19 mouse cellular contexts compared by ENCODE assay signal in genomic region chr12:51755938-51756598, GRCm38 (mm10).
DNase-seq lines count a peak whose midpoint lies in the region; ATAC-seq and TF ChIP-seq lines count a peak whose summit lies in the region.
"Had no signal": no experiment of that assay in that cellular context is flagged by ENCODE, and none has a peak within 500 bp of the region (broad histone marks: within the 10 kb centered on the region; RNA-seq: fewer than 3 reads in every experiment).

No protein-coding gene starts in this region.

- H3K9ac ChIP-seq in liver, adult 2 months (ENCODE audit: low read depth, low read length) = no peak overlapping the region
- no peak overlapping the region for H3K9ac ChIP-seq in liver, embryonic 11.5 days (ENCODE audit: low read depth, low read length)
- no peak overlapping the region for H3K9ac ChIP-seq in intestine, postnatal 0 days (ENCODE audit: low read depth, low read length)
- no peak overlapping the region for H3K9ac ChIP-seq in stomach, postnatal 0 days (ENCODE audit: low read length)
- H3K9ac ChIP-seq in midbrain, embryonic 13.5 days (replicated peaks) = no peak overlapping the region
- H3K9ac ChIP-seq: embryonic facial prominence, embryonic 13.5 days; forebrain, embryonic 12.5 days; heart, embryonic 13.5 days; hindbrain, embryonic 15.5 days had no signal

- H3K4me3 ChIP-seq in liver, adult 2 months (ENCODE audit: insufficient read depth, low read depth, low read length) = no peak overlapping the region
- no peak overlapping the region for H3K4me3 ChIP-seq in liver, embryonic 11.5 days (ENCODE audit: low read depth, low read length)
- H3K4me3 ChIP-seq in intestine, postnatal 0 days (ENCODE audit: low read depth, low read length) = no peak overlapping the region
- no peak overlapping the region for H3K4me3 ChIP-seq in stomach, postnatal 0 days (ENCODE audit: low read depth, low read length)
- H3K4me3 ChIP-seq in midbrain, embryonic 13.5 days (replicated peaks) = no peak overlapping the region
- H3K4me3 ChIP-seq: embryonic facial prominence, embryonic 13.5 days; forebrain, embryonic 12.5 days; heart, embryonic 13.5 days; hindbrain, embryonic 15.5 days had no signal

- no peak for TF ChIP-seq POLR2A in liver, adult 2 months (IDR thresholded peaks at IDR 0.05; ENCODE audit: extremely low read depth, insufficient read depth, low read length)

- ATAC-seq in liver, embryonic 11.5 days (replicated peaks; ENCODE audit: low FRiP score) = no peak
- peak; percentile 80 for ATAC-seq in intestine, postnatal 0 days
- peak; percentile 75 for ATAC-seq in stomach, postnatal 0 days (ENCODE audit: low FRiP score, low TSS enrichment)
- no peak for ATAC-seq in midbrain, embryonic 13.5 days
- ATAC-seq: forebrain, embryonic 16.5 days had no signal

- no peak overlapping the region for H3K4me2 ChIP-seq in liver, embryonic 11.5 days
- peak overlapping the region; percentile 32 for H3K4me2 ChIP-seq in intestine, postnatal 0 days (replicated peaks; ENCODE audit: low read depth)
- H3K4me2 ChIP-seq in stomach, postnatal 0 days (replicated peaks; ENCODE audit: low read depth) = no peak overlapping the region
- no peak overlapping the region for H3K4me2 ChIP-seq in midbrain, embryonic 13.5 days (replicated peaks)
- H3K4me2 ChIP-seq: embryonic facial prominence, embryonic 13.5 days; forebrain, embryonic 12.5 days; heart, embryonic 13.5 days; hindbrain, embryonic 15.5 days had no signal

- H3K4me1 ChIP-seq in liver, adult 2 months (ENCODE audit: control insufficient read depth, insufficient read depth, low read length) = peaks cover 8% of the 10 kb centered on the region; the same call in 1 of the 2 replicates
- no peaks in the 10 kb centered on the region for H3K4me1 ChIP-seq in liver, embryonic 11.5 days (replicated peaks; ENCODE audit: control insufficient read depth, insufficient read depth, low read length)
- 0 out of 2 replicates have a peak, but pooled peaks cover 3% of the 10 kb centered on the region for H3K4me1 ChIP-seq in intestine, postnatal 0 days (replicated peaks; ENCODE audit: control insufficient read depth, insufficient read depth, low read length)
- no peaks in the 10 kb centered on the region for H3K4me1 ChIP-seq in stomach, postnatal 0 days (replicated peaks; ENCODE audit: control insufficient read depth, insufficient read depth)
- no peaks in the 10 kb centered on the region for H3K4me1 ChIP-seq in midbrain, embryonic 13.5 days (replicated peaks)
- H3K4me1 ChIP-seq: embryonic facial prominence, embryonic 13.5 days; forebrain, embryonic 12.5 days; heart, embryonic 13.5 days; hindbrain, embryonic 15.5 days had no signal

- H3K9me3 ChIP-seq in liver, embryonic 11.5 days (ENCODE audit: control insufficient read depth, low read length) = no peaks in the 10 kb centered on the region
- no peaks in the 10 kb centered on the region for H3K9me3 ChIP-seq in intestine, postnatal 0 days (ENCODE audit: control insufficient read depth)
- no peaks in the 10 kb centered on the region for H3K9me3 ChIP-seq in stomach, postnatal 0 days (ENCODE audit: control insufficient read depth, low read length)
- no peaks in the 10 kb centered on the region for H3K9me3 ChIP-seq in midbrain, embryonic 13.5 days
- H3K9me3 ChIP-seq: embryonic facial prominence, embryonic 13.5 days; forebrain, embryonic 12.5 days; heart, embryonic 13.5 days; hindbrain, embryonic 15.5 days had no signal

- TF ChIP-seq CTCF in liver, adult 2 months (IDR thresholded peaks at IDR 0.05; ENCODE audit: low read depth, low read length) = no peak
- TF ChIP-seq CTCF in intestine, postnatal 0 days (IDR thresholded peaks at IDR 0.05; ENCODE audit: low read depth) = no peak
- no peak for TF ChIP-seq CTCF in stomach, postnatal 0 days (IDR thresholded peaks at IDR 0.05; ENCODE audit: low read depth)

- TF ChIP-seq EP300 in stomach, postnatal 0 days (optimal IDR thresholded peaks at IDR 0.05) = no peak

- H3K79me2 ChIP-seq in liver, adult 2 months (ENCODE audit: control insufficient read depth, insufficient read depth, low read length) = no peaks in the 10 kb centered on the region

- no peaks in the 10 kb centered on the region for H3K27me3 ChIP-seq in liver, adult 2 months (ENCODE audit: control insufficient read depth, insufficient read depth, low read length)
- no peaks in the 10 kb centered on the region for H3K27me3 ChIP-seq in liver, embryonic 11.5 days (replicated peaks; ENCODE audit: control insufficient read depth, insufficient read depth, low read length)
- H3K27me3 ChIP-seq in intestine, postnatal 0 days (replicated peaks; ENCODE audit: control insufficient read depth, insufficient read depth, low read length) = no peaks in the 10 kb centered on the region
- H3K27me3 ChIP-seq in stomach, postnatal 0 days (ENCODE audit: control insufficient read depth, insufficient read depth, low read length) = no peaks in the 10 kb centered on the region
- H3K27me3 ChIP-seq in midbrain, embryonic 13.5 days = no peaks in the 10 kb centered on the region
- H3K27me3 ChIP-seq: CH12.LX; embryonic facial prominence, embryonic 13.5 days; forebrain, embryonic 12.5 days; heart, embryonic 13.5 days; hindbrain, embryonic 15.5 days had no signal

- WGBS in liver, adult 2 months = 75% methylated on average over 12 of the region's 12 CpGs
- 94% methylated on average over 12 of the region's 12 CpGs for WGBS in liver, embryonic 11.5 days
- 60% methylated on average over 12 of the region's 12 CpGs for WGBS in intestine, postnatal 0 days
- WGBS in stomach, postnatal 0 days = 92% methylated on average over 12 of the region's 12 CpGs
- 97% methylated on average over 12 of the region's 12 CpGs for WGBS in midbrain, embryonic 13.5 days

- H3K36me3 ChIP-seq in liver, adult 2 months (ENCODE audit: control insufficient read depth, insufficient read depth, low read length) = peaks cover 77% of the 10 kb centered on the region
- peaks cover 59% of the 10 kb centered on the region for H3K36me3 ChIP-seq in liver, embryonic 11.5 days (ENCODE audit: control insufficient read depth, insufficient read depth, low read length)
- H3K36me3 ChIP-seq in intestine, postnatal 0 days (ENCODE audit: control insufficient read depth, insufficient read depth) = peaks cover 74% of the 10 kb centered on the region
- H3K36me3 ChIP-seq in stomach, postnatal 0 days (ENCODE audit: control insufficient read depth, insufficient read depth, low read length) = peaks cover 28% of the 10 kb centered on the region
- peaks cover 76% of the 10 kb centered on the region for H3K36me3 ChIP-seq in midbrain, embryonic 13.5 days

- peak overlapping the region; percentile 7; the same call in 1 of the 2 replicates for H3K27ac ChIP-seq in liver, adult 2 months (replicated peaks; ENCODE audit: insufficient read depth, low read depth, low read length)
- H3K27ac ChIP-seq in liver, embryonic 11.5 days (ENCODE audit: low read depth, low read length) = no peak overlapping the region
- H3K27ac ChIP-seq in intestine, postnatal 0 days (ENCODE audit: low read depth, low read length) = peak overlapping the region; percentile 78
- 0 out of 2 replicates have a peak overlapping the region, but pooled peaks have one; percentile 35 for H3K27ac ChIP-seq in stomach, postnatal 0 days (replicated peaks)
- no peak overlapping the region for H3K27ac ChIP-seq in midbrain, embryonic 13.5 days
- H3K27ac ChIP-seq: embryonic facial prominence, embryonic 13.5 days; forebrain, embryonic 12.5 days; heart, embryonic 13.5 days; hindbrain, embryonic 15.5 days had no signal

- intact Hi-C loops in gastrocnemius, postnatal 36 days (cut with DNase I) = loop anchor here (5.0 kb wide), 1 partner anchor 46 kb away; no protein-coding TSS in a partner anchor

- peak; percentile 73 for DNase-seq in liver, adult 2 months (ENCODE audit: extremely low read depth, low read depth, low spot score)
- DNase-seq in liver, embryonic 11.5 days (ENCODE audit: low spot score) = no peak
- DNase-seq in adipocyte (ENCODE audit: low spot score) = peak; percentile 14
- DNase-seq in stomach, postnatal 0 days (ENCODE audit: low spot score) = no peak
- DNase-seq in gastrocnemius, postnatal 36 days = no peak
- DNase-seq: adrenal gland, postnatal 10 days; cerebellum, adult 11-12 months; cerebellum, adult 9-11 months; cerebellum, postnatal 36 days; gastrocnemius, postnatal 10 days; heart, postnatal 36 days had no signal

Comparison
In these comparisons a context has a peak if more than half of its experiments do, and no peak if none do; other contexts are left out.
1. DNase-seq: peak in liver, adult 2 months (single experiment) and adipocyte (single experiment); none in liver, embryonic 11.5 days (single experiment), stomach, postnatal 0 days (single experiment) and gastrocnemius, postnatal 36 days (0 of 2).
2. H3K27ac ChIP-seq: peak in liver, adult 2 months (single experiment), intestine, postnatal 0 days (single experiment) and stomach, postnatal 0 days (single experiment); none in liver, embryonic 11.5 days (single experiment) and midbrain, embryonic 13.5 days (single experiment).
3. ATAC-seq: peak in intestine, postnatal 0 days (single experiment) and stomach, postnatal 0 days (single experiment); none in liver, embryonic 11.5 days (single experiment) and midbrain, embryonic 13.5 days (single experiment).